Mouse (Mus musculus) testis, adult 2 months (tissue): ENCODE data around the gene Cwf19l1.

ENCODE experiments used
- CTCF ChIP-seq: fragments of 200-500 bp; IDR thresholded peaks from 2 replicates; pipeline ENCODE4 v1.5.1; 2012; ENCODE audit warnings: low read depth, mild to moderate bottlenecking, inconsistent platforms, low read length, moderate library complexity; ENCODE audit not compliant: control insufficient read depth, insufficient read depth, insufficient replicate concordance
- POLR2A ChIP-seq: fragments of 200-500 bp; IDR thresholded peaks from 2 replicates; pipeline ENCODE4 v1.6.1; 2012; ENCODE audit warnings: low read depth, mild to moderate bottlenecking, inconsistent platforms, low read length, moderate library complexity; ENCODE audit not compliant: control insufficient read depth

GRCm38 (mm10) chr19:44100840-44101239, 34.8 kb downstream of the Cwf19l1 start:
- TF ChIP-seq POLR2A, result no peak
- no peak for TF ChIP-seq CTCF
